Mouse (Mus musculus) T-helper 2 cell (primary cell): Measurements from ENCODE around the gene Piwil1.

Source experiments
- in situ Hi-C: fragments of 300-600 bp; cut with MboI, MseI; formaldehyde crosslinking; loops from one replicate; pipeline ENCODE4 v1.15.1; 2025; ENCODE audit warnings: high pct_unique_total_duplicates

Piwil1 gene

GRCm38 (mm10) chr5:128702224-128702623, at the start of gene Piwil1:
Piwil1 (plus strand) TSS chr5:128702524.
- in situ Hi-C loops: no loop called here

- in situ Hi-C loops: no loop called here
These were observed 45.7 kb upstream of the Piwil1 start for GRCm38 (mm10) chr5:128656496-128657135.

GRCm38 (mm10) chr5:128660101-128660500, 42.2 kb upstream of the Piwil1 start:
- in situ Hi-C loops: loop anchor here (10.0 kb wide), 1 partner anchor 965 kb away; no protein-coding TSS in a partner anchor

- in situ Hi-C loops: loop anchor here (10.0 kb wide), 1 partner anchor 968 kb away; no protein-coding TSS in a partner anchor
These were observed 39.4 kb upstream of the Piwil1 start for GRCm38 (mm10) chr5:128662881-128663280.

GRCm38 (mm10) chr5:128663976-128664375, 38.3 kb upstream of the Piwil1 start:
- in situ Hi-C loops: loop anchor here (10.0 kb wide), 1 partner anchor 969 kb away; no protein-coding TSS in a partner anchor

- in situ Hi-C loops: loop anchor here (10.0 kb wide), 1 partner anchor 970 kb away; no protein-coding TSS in a partner anchor
These were observed 37.3 kb upstream of the Piwil1 start for GRCm38 (mm10) chr5:128665045-128665444.

- in situ Hi-C loops: loop anchor here (10.0 kb wide), 1 partner anchor 973 kb away; no protein-coding TSS in a partner anchor
These were observed 35.0 kb upstream of the Piwil1 start for GRCm38 (mm10) chr5:128667303-128667702.

- in situ Hi-C loops: no loop called here
These were observed 28.2 kb upstream of the Piwil1 start for GRCm38 (mm10) chr5:128674124-128674523.

GRCm38 (mm10) chr5:128677373-128677772, 25.0 kb upstream of the Piwil1 start:
- in situ Hi-C loops: no loop called here

- in situ Hi-C loops: no loop called here
These were observed 24.5 kb upstream of the Piwil1 start for GRCm38 (mm10) chr5:128677861-128678260.

GRCm38 (mm10) chr5:128681456-128681855, 20.9 kb upstream of the Piwil1 start:
- in situ Hi-C loops: no loop called here

- in situ Hi-C loops: no loop called here
These were observed 18.1 kb upstream of the Piwil1 start for GRCm38 (mm10) chr5:128684192-128684591.

GRCm38 (mm10) chr5:128684621-128685020, 17.7 kb upstream of the Piwil1 start:
- in situ Hi-C loops: no loop called here

GRCm38 (mm10) chr5:128687139-128687538, 15.2 kb upstream of the Piwil1 start:
- in situ Hi-C loops: no loop called here

- in situ Hi-C loops: no loop called here
These were observed 8.2 kb upstream of the Piwil1 start for GRCm38 (mm10) chr5:128694107-128694506.

GRCm38 (mm10) chr5:128694611-128695325, 7.6 kb upstream of the Piwil1 start:
- in situ Hi-C loops: no loop called here

GRCm38 (mm10) chr5:128696824-128697223, 5.5 kb upstream of the Piwil1 start:
- in situ Hi-C loops: no loop called here

- in situ Hi-C loops: no loop called here
These were observed 1.6 kb upstream of the Piwil1 start for GRCm38 (mm10) chr5:128700716-128701115.

GRCm38 (mm10) chr5:128703688-128704087, 1.4 kb downstream of the Piwil1 start:
- in situ Hi-C loops: no loop called here

GRCm38 (mm10) chr5:128704134-128704904, 2.0 kb downstream of the Piwil1 start:
- in situ Hi-C loops: no loop called here

GRCm38 (mm10) chr5:128706467-128706866, 4.1 kb downstream of the Piwil1 start:
- in situ Hi-C loops: no loop called here

GRCm38 (mm10) chr5:128707271-128707670, 4.9 kb downstream of the Piwil1 start:
- in situ Hi-C loops: no loop called here
